Mouse (Mus musculus): ENCODE measurements around the gene Slc35a2.
"Not testable (repeated sequence)": the region's sequence is repeated elsewhere in the genome, so short reads cannot be mapped to it uniquely, and the experiment has no call there.

Slc35a2 gene

GRCm38 (mm10) chrX:7907735-7908134 lies 23.9 kb downstream of the Slc35a2 start, which contains the start of gene Gm10491:
TSS of gene Gm10491 (minus strand) at chrX:7907835.
- DNase-seq (ENCODE audit: low read depth, low spot score), result no peak

- DNase-seq (ENCODE audit: low read depth, low spot score), result not testable (repeated sequence)
These were observed 25.4 kb downstream of the Slc35a2 start, which contains the start of gene Gm10490 for GRCm38 (mm10) chrX:7909242-7909641. TSS of gene Gm10490 (plus strand) at chrX:7909542.

GRCm38 (mm10) chrX:7910473-7910872 lies 26.6 kb downstream of the Slc35a2 start:
- DNase-seq (ENCODE audit: low read depth, low spot score), result no peak

- not testable (repeated sequence) for DNase-seq (ENCODE audit: low read depth, low spot score)
These were observed 31.8 kb downstream of the Slc35a2 start for GRCm38 (mm10) chrX:7915669-7916068.

DNA sequence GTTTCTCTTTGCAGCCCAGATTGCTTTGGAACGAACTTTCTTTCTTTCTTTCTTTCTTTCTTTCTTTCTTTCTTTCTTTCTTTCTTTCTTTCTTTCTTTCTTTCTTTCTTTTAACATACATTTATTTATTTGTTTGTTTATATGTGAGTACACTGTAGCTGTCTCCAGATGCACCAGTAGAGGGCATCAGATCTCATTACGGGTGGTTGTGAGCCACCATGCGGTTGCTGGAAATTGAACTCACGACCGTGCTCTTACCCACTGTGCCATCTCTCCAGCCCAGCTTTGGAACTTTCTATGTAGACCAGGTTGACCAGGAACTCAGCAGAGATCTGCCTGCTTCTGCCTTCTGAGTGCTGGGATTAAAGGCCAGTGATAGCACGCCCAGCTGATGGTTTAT lies 34.1 kb downstream of the Slc35a2 start:
- not testable (repeated sequence) for DNase-seq (ENCODE audit: low read depth, low spot score)

DNA sequence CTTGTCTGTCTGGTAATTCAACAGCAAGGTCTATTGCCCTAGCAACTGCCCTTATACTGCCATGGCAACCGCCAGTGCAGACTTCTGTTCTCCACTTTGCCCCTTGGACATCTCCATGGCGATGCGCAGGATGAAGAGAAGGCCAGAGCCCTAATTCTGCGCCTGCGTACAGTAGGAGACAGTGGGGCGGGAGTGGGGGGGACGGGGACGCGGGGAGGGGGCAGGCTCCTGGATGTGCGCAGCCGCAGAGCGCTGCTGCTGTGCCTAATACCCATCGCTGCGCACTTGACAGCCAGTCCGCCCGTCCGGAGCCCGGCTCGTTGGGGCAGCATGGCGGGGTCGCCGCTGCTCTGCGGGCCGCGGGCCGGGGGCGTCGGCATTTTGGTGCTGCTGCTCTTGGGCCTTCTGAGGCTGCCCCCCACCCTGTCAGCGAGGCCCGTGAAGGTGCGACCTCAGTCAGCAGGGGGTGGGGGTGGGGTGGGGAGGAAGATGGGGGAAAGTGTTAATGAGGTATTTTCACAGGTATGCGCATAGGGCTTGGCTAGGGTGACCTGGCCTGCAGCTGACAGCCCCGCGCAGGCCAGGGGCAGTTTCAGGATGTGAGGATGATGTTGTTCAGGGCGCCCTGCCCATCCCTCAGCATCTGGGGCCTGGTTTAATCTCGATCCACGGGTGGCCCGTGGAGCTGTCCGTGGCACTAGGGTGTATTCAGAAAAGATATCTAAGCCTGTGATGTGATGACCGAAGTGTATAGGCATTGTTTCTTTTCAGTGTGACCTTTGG lies 36.0 kb downstream of the Slc35a2 start, which contains the start of gene Pcsk1n:
Pcsk1n (plus strand) TSS at position 222 of the 783 bp plus-strand sequence.
- peak; percentile 62 for DNase-seq (ENCODE audit: low read depth, low spot score)

GRCm38 (mm10) chrX:7922032-7922431 lies 38.2 kb downstream of the Slc35a2 start:
- DNase-seq (ENCODE audit: low read depth, low spot score), result no peak

DNA sequence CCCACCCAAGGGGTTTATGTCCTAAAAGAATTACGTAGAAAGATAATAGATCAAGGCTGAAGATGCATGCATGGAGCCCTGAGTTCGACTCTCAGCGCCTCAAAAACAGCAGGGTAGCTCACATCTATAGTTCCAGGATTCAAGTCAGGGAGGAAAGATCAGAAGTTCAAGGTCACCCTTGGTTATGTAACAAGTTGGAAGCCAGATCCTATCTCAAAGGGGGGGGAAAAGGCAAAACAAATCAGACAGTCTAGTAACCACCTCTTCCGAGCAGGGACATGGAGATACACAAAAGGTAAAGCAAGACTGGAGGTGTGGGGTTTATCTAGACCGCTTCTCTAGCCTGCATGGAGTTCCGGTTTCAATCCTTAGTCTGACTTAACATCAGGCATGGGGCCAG lies 42.4 kb downstream of the Slc35a2 start:
- DNase-seq (ENCODE audit: low read depth, low spot score), result no peak

- no peak for DNase-seq (ENCODE audit: low read depth, low spot score)
These were observed 43.3 kb downstream of the Slc35a2 start for GRCm38 (mm10) chrX:7927116-7927515.

DNA sequence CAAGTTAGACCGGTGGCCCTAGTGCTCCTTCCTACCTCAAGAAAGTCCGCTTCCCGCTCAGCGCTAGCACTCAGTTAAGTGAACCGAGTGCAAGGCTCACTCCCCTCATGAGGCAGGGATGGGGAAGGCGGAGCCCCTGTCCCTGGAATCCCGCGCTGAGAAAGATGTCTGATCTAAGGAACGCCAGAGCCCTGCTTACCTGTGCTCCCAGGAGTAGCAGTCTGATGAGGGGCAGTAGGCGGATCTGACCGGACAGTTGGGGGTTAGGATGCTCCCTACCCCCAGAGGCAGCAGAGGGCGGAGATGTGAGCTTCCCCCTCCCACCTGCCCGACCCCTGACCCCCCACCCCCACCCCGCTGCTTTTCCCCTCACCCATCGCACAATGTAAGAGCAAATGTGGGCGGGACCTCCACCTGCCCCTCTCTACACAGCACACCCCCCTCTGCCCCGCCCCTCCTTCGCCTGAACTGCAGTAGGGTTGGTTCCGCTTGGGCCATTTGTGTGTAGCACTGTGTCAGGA lies 44.5 kb downstream of the Slc35a2 start, which contains the start of gene Eras:
Eras (minus strand) TSS at position 338 of the 521 bp plus-strand sequence.
- DNase-seq (ENCODE audit: low read depth, low spot score), result no peak

- DNase-seq (ENCODE audit: low read depth, low spot score), result no peak
These were observed 53.0 kb downstream of the Slc35a2 start for GRCm38 (mm10) chrX:7936874-7937273.

GRCm38 (mm10) chrX:7937667-7938066 lies 53.8 kb downstream of the Slc35a2 start:
- DNase-seq (ENCODE audit: low read depth, low spot score), result no peak
